Mouse (Mus musculus): ENCODE results near the gene Gata2.
"Not testable (repeated sequence)": the region's sequence is repeated elsewhere in the genome, so short reads cannot be mapped to it uniquely, and the experiment has no call there.

The Gata2 gene

GRCm38 (mm10) chr6:88193433-88194052 is at the start of gene Gata2:
Gene Gata2 (plus strand): TSS chr6:88193891.
- no peak for DNase-seq (ENCODE audit: low spot score)

- DNase-seq (ENCODE audit: low spot score): no peak
Observed at GRCm38 (mm10) chr6:88145793-88146192, 47.9 kb upstream of the Gata2 start.

- no peak for DNase-seq (ENCODE audit: low spot score)
Observed at GRCm38 (mm10) chr6:88146576-88146975, 47.1 kb upstream of the Gata2 start.

- DNase-seq (ENCODE audit: low spot score): peak; percentile 52
Observed at GRCm38 (mm10) chr6:88147411-88148003, 46.2 kb upstream of the Gata2 start.

GRCm38 (mm10) chr6:88151335-88151734 is 42.4 kb upstream of the Gata2 start:
- DNase-seq (ENCODE audit: low spot score): no peak

- DNase-seq (ENCODE audit: low spot score): no peak
Observed at GRCm38 (mm10) chr6:88152127-88152705, 41.5 kb upstream of the Gata2 start.

- DNase-seq (ENCODE audit: low spot score): no peak
Observed at GRCm38 (mm10) chr6:88152979-88153378, 40.7 kb upstream of the Gata2 start.

- DNase-seq (ENCODE audit: low spot score): not testable (repeated sequence)
Observed at GRCm38 (mm10) chr6:88155614-88156013, 38.1 kb upstream of the Gata2 start.

GRCm38 (mm10) chr6:88158790-88159189 is 34.9 kb upstream of the Gata2 start:
- DNase-seq (ENCODE audit: low spot score): no peak

- no peak for DNase-seq (ENCODE audit: low spot score)
Observed at GRCm38 (mm10) chr6:88166054-88166453, 27.6 kb upstream of the Gata2 start.

- no peak for DNase-seq (ENCODE audit: low spot score)
Observed at GRCm38 (mm10) chr6:88174191-88174590, 19.5 kb upstream of the Gata2 start.

- no peak for DNase-seq (ENCODE audit: low spot score)
Observed at GRCm38 (mm10) chr6:88174676-88175075, 19.0 kb upstream of the Gata2 start.

- DNase-seq (ENCODE audit: low spot score): no peak
Observed at GRCm38 (mm10) chr6:88184671-88185070, 9.0 kb upstream of the Gata2 start.

- no peak for DNase-seq (ENCODE audit: low spot score)
Observed at GRCm38 (mm10) chr6:88188148-88188547, 5.5 kb upstream of the Gata2 start.

- peak; percentile 87 for DNase-seq (ENCODE audit: low spot score)
Observed at GRCm38 (mm10) chr6:88189312-88190042, 4.2 kb upstream of the Gata2 start.

- no peak for DNase-seq (ENCODE audit: low spot score)
Observed at GRCm38 (mm10) chr6:88190043-88190309, 3.7 kb upstream of the Gata2 start.

- DNase-seq (ENCODE audit: low spot score): no peak
Observed at GRCm38 (mm10) chr6:88190310-88191023, 3.2 kb upstream of the Gata2 start.

- no peak for DNase-seq (ENCODE audit: low spot score)
Observed at GRCm38 (mm10) chr6:88191024-88191365, 2.7 kb upstream of the Gata2 start.

GRCm38 (mm10) chr6:88191411-88192070 is 2.1 kb upstream of the Gata2 start:
- no peak for DNase-seq (ENCODE audit: low spot score)

GRCm38 (mm10) chr6:88192756-88193155 is 935 bp upstream of the Gata2 start:
- DNase-seq (ENCODE audit: low spot score): no peak

GRCm38 (mm10) chr6:88194053-88194977 is 624 bp downstream of the Gata2 start:
- no peak for DNase-seq (ENCODE audit: low spot score)

Data from testis, postnatal 14 days (tissue).